9 mouse cellular contexts compared by ENCODE assay signal in genomic region chr15:25412761-25413261, GRCm38 (mm10). TPM values are rescaled to one million over a fixed set of nuclear protein-coding genes. Genes with fewer than 3 reads are reported as not detected.
DNase-seq lines count a peak whose midpoint lies in the region; ATAC-seq and TF ChIP-seq lines count a peak whose summit lies in the region.
"Had no signal": no experiment of that assay in that cellular context is flagged by ENCODE, and none has a peak within 500 bp of the region (broad histone marks: within the 10 kb centered on the region; RNA-seq: fewer than 3 reads in every experiment).

No protein-coding gene starts in this region.

- no peaks in the 10 kb centered on the region for H3K9me3 ChIP-seq in limb, embryonic 14.5 days (ENCODE audit: control insufficient read depth, low read length)

- under 1% methylated on average over 35 of the region's 35 CpGs for WGBS in limb, embryonic 14.5 days

- peak; percentile 18 to 22; a peak in 3 of 4 replicates for ATAC-seq in hematopoietic stem cell, adult 5-6 weeks (replicated peaks in 1 of 2; ENCODE audit: insufficient read depth in 1 of 2, low FRiP score in 2 of 2, low TSS enrichment in 1 of 2, low read depth in 1 of 2, poor library complexity in 2 of 2, severe bottlenecking in 2 of 2)
- peak; percentile 51 for ATAC-seq in limb, embryonic 14.5 days (ENCODE audit: low FRiP score, low read depth)

- H3K4me3 ChIP-seq in limb, embryonic 14.5 days (replicated peaks; ENCODE audit: low read length) = peak overlapping the region; percentile 98
- peak overlapping the region; percentile 94 for H3K4me3 ChIP-seq in myocyte

- peak overlapping the region; percentile 93 for H3K27ac ChIP-seq in limb, embryonic 14.5 days (replicated peaks; ENCODE audit: low read depth, low read length)

- peaks cover 8% of the 10 kb centered on the region; the same call in 1 of the 2 replicates for H3K36me3 ChIP-seq in limb, embryonic 14.5 days (ENCODE audit: control insufficient read depth, insufficient read depth, low read length)
- H3K36me3 ChIP-seq in myocyte (ENCODE audit: control insufficient read depth, insufficient read depth) = peaks cover 8% of the 10 kb centered on the region

- H3K4me1 ChIP-seq in limb, embryonic 14.5 days (ENCODE audit: control insufficient read depth, insufficient read depth, low read length) = 0 out of 2 replicates have a peak, but pooled peaks cover 5% of the 10 kb centered on the region

- TF ChIP-seq POLR2A in limb, embryonic 14.5 days (IDR thresholded peaks at IDR 0.05; ENCODE audit: borderline replicate concordance, extremely low read depth, insufficient read depth, insufficient read length) = no peak
- TF ChIP-seq POLR2A in myocyte (IDR thresholded peaks at IDR 0.05; ENCODE audit: insufficient read length, low read depth) = no peak

- H3K79me2 ChIP-seq in myocyte (ENCODE audit: control insufficient read depth, insufficient read depth) = peaks cover 55% of the 10 kb centered on the region

- peak overlapping the region; percentile 88 for H3ac ChIP-seq in myocyte (ENCODE audit: control insufficient read depth, insufficient read length)

- H3K4me2 ChIP-seq in limb, embryonic 14.5 days (replicated peaks; ENCODE audit: low read depth, low read length, severe bottlenecking) = peak overlapping the region; percentile 81
- peak overlapping the region; percentile 80 for H3K4me2 ChIP-seq in myocyte (ENCODE audit: low read depth)

- peak overlapping the region; percentile 95 for H3K9ac ChIP-seq in limb, embryonic 14.5 days (ENCODE audit: low read depth, low read length, severe bottlenecking)

- no peaks in the 10 kb centered on the region for H3K27me3 ChIP-seq in limb, embryonic 14.5 days (ENCODE audit: control insufficient read depth, insufficient read depth, low read length)
- H3K27me3 ChIP-seq in myocyte (ENCODE audit: control insufficient read depth, insufficient read depth, insufficient read length) = no peaks in the 10 kb centered on the region
- H3K27me3 ChIP-seq: CH12.LX had no signal

- DNase-seq in adrenal gland, postnatal 25 days = peak; percentile 1
- no peak for DNase-seq in adrenal gland, postnatal 4 days (ENCODE audit: low spot score in 2 of 2)
- DNase-seq in 3134 (ENCODE audit: extremely low read depth, insufficient read length, low spot score) = peak; percentile 79
- peak; percentile 78 for DNase-seq in embryo, embryonic 11 days
- DNase-seq in limb, embryonic 14.5 days (ENCODE audit: low spot score) = peak; percentile 58
- DNase-seq in thymus, postnatal 0 days (ENCODE audit: low spot score) = peak; percentile 16

TF ChIP-seq in myocyte, 11 proteins besides CTCF, POLR2A, EP300 and RAD21:
- TF ChIP-seq TCF12 (IDR thresholded peaks at IDR 0.05; ENCODE audit: insufficient read depth, poor library complexity, severe bottlenecking) = no peak
- TF ChIP-seq SRF (IDR thresholded peaks at IDR 0.05; ENCODE audit: control insufficient read depth, insufficient read length, low read depth) = no peak
- no peak for TF ChIP-seq TCF3 (IDR thresholded peaks at IDR 0.05; ENCODE audit: insufficient read length, low read depth)
- no peak for TF ChIP-seq MAX (IDR thresholded peaks at IDR 0.05; ENCODE audit: low read depth)
- no peak for TF ChIP-seq E2F4 (IDR thresholded peaks at IDR 0.05; ENCODE audit: insufficient read depth)
- TF ChIP-seq REST (IDR thresholded peaks at IDR 0.05; ENCODE audit: insufficient read depth, insufficient read length) = no peak
- no peak for TF ChIP-seq MYOD1 (IDR thresholded peaks at IDR 0.05; ENCODE audit: control insufficient read depth in 1 of 3, insufficient read length in 2 of 3, low read depth in 2 of 3)
- no peak for TF ChIP-seq MYOG (IDR thresholded peaks at IDR 0.05; ENCODE audit: control insufficient read depth in 1 of 3, insufficient read depth in 1 of 3, insufficient read length in 2 of 3, low read depth in 2 of 3)
TF ChIP-seq in myocyte: peak in this region for 0.

RNA-seq across cellular contexts. Expression of gene Basp1, which starts 0.8 kb away (rescaled TPM):
- total RNA-seq in adrenal gland, postnatal 25 days (2021) = 5.2 and 5.8 TPM in 2 replicates
- total RNA-seq in adrenal gland, postnatal 4 days (2021) = 10 to 100 TPM; 44.9 to 61.0 TPM
- 33.2 and 48.4 TPM in 2 replicates for total RNA-seq in hematopoietic stem cell, adult 5-6 weeks (2017)
- 108 and 123 TPM in 2 replicates for polyA plus RNA-seq in limb, embryonic 14.5 days (2012; rRNA removed)
- polyA plus RNA-seq in limb, embryonic 14.5 days (2014; fragmentation: Nextera tagmentation; extraction: Ambion mirVana) = 64.9 and 71.9 TPM in 2 replicates
- 103 TPM for polyA plus RNA-seq in myocyte (2012; fragmentation: generic; extraction: Trizol)
- 10.7 and 13.1 TPM in 2 replicates for polyA plus RNA-seq in thymus, postnatal 0 days (2015; fragmentation: Nextera tagmentation; extraction: Ambion mirVana)

Comparison
In these comparisons a context has a peak if more than half of its experiments do, and no peak if none do; other contexts are left out.
1. DNase-seq: peak in adrenal gland, postnatal 25 days (single experiment), 3134 (single experiment), embryo, embryonic 11 days (single experiment), limb, embryonic 14.5 days (single experiment) and thymus, postnatal 0 days (single experiment); none in adrenal gland, postnatal 4 days (0 of 2).